Mouse (Mus musculus): ENCODE data around the gene Akip1. TPM values are rescaled to one million over a fixed set of nuclear protein-coding genes. Genes with fewer than 3 reads are reported as not detected.

Gene Akip1
- polyA plus RNA-seq, 1 experiment from 2014 or later = 17.7 TPM

DNA sequence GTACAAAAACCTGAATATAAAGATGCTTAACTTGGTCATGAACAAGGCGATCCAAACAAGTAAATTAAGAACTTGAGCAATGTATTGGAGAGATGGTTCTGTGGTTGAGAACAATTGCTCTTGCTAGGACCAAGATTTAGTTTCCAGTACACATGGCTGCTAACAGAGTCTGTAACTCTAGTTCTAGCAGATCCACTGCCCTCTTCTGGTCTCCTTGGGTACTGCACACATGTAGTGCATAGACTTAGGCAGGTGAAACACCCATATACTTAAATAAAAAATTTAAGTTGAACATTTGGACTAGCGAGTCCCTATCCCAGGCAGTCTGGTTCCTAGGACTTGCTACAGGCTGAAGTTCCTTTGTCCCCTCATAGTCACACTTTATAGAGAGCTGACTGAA is 19.1 kb downstream of the Akip1 start:
- H3K4me3 ChIP-seq (ENCODE audit: low read length) = no peak overlapping the region
- H3K36me3 ChIP-seq (ENCODE audit: control insufficient read depth, insufficient read depth, low read length) = no peaks in the 10 kb centered on the region
- H3K4me2 ChIP-seq (ENCODE audit: low read length) = no peak overlapping the region
- 98% methylated on average over 2 of the region's 2 CpGs for WGBS
- no peaks in the 10 kb centered on the region for H3K4me1 ChIP-seq (ENCODE audit: control insufficient read depth, insufficient read depth, low read depth, low read length)
- no peak for ATAC-seq
- H3K27me3 ChIP-seq (replicated peaks; ENCODE audit: control insufficient read depth, insufficient read depth, low read length) = no peaks in the 10 kb centered on the region
- no peak overlapping the region for H3K9ac ChIP-seq (ENCODE audit: low read depth, low read length)
- no peak overlapping the region for H3K27ac ChIP-seq (ENCODE audit: low read depth, low read length)
- H3K9me3 ChIP-seq (ENCODE audit: control insufficient read depth, low read length) = no peaks in the 10 kb centered on the region

DNA sequence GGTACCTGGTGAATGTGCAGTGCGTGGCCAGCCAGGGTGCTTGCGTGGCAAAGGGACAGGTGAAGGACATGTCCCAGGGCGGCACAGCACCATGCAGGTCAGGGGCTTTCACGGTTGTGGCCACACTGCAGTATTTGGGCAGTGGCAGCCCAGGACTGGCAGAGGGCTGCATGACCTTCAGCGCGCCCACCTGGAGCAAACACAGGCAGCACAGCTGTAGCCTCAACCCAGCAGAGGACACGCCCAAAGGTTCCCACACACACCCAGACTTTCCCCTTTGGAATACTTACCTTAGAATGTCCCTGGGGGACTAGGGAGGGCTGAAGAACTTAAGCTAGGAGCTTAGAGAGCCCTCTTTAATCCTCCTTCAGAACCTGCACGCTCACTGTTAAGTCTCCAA is 19.6 kb downstream of the Akip1 start:
- Histone ChIP-seq H3K9me3 (ENCODE audit: control insufficient read depth, low read length) (no peaks in the 10 kb centered on the region), H3K27ac (ENCODE audit: low read depth, low read length) (no peak overlapping the region), H3K4me3 (ENCODE audit: low read length) (no peak overlapping the region), H3K4me2 (ENCODE audit: low read length) (no peak overlapping the region), H3K27me3 (replicated peaks; ENCODE audit: control insufficient read depth, insufficient read depth, low read length) (no peaks in the 10 kb centered on the region), H3K4me1 (ENCODE audit: control insufficient read depth, insufficient read depth, low read depth, low read length) (no peaks in the 10 kb centered on the region), H3K9ac (ENCODE audit: low read depth, low read length) (no peak overlapping the region), H3K36me3 (ENCODE audit: control insufficient read depth, insufficient read depth, low read length) (no peaks in the 10 kb centered on the region)
- ATAC-seq = no peak
- 95% methylated on average over 8 of the region's 8 CpGs for WGBS

GRCm38 (mm10) chr7:109723697-109724096 is 20.2 kb downstream of the Akip1 start, which contains the start of gene BC051019:
Gene BC051019, minus strand, starts transcription at chr7:109723850.
- no peaks in the 10 kb centered on the region for H3K9me3 ChIP-seq (ENCODE audit: control insufficient read depth, low read length)
- H3K27ac ChIP-seq (ENCODE audit: low read depth, low read length) = no peak within 1 kb of the TSS
- no peak within 1 kb of the TSS for H3K9ac ChIP-seq (ENCODE audit: low read depth, low read length)
- no peak within 1 kb of the TSS for H3K4me3 ChIP-seq (ENCODE audit: low read length)
- no peak within 1 kb of the TSS for H3K4me2 ChIP-seq (ENCODE audit: low read length)
- no peaks in the 10 kb centered on the region for H3K4me1 ChIP-seq (ENCODE audit: control insufficient read depth, insufficient read depth, low read depth, low read length)
- WGBS = 98% methylated on average over 5 of the region's 5 CpGs
- H3K36me3 ChIP-seq (ENCODE audit: control insufficient read depth, insufficient read depth, low read length) = no peaks in the 10 kb centered on the region
- no peaks in the 10 kb centered on the region for H3K27me3 ChIP-seq (replicated peaks; ENCODE audit: control insufficient read depth, insufficient read depth, low read length)
- no peak for ATAC-seq

- no peak for ATAC-seq
- Histone ChIP-seq H3K4me1 (ENCODE audit: control insufficient read depth, insufficient read depth, low read depth, low read length) (no peaks in the 10 kb centered on the region), H3K9me3 (ENCODE audit: control insufficient read depth, low read length) (no peaks in the 10 kb centered on the region), H3K9ac (ENCODE audit: low read depth, low read length) (no peak within 1 kb of the TSS), H3K27me3 (replicated peaks; ENCODE audit: control insufficient read depth, insufficient read depth, low read length) (no peaks in the 10 kb centered on the region), H3K4me3 (ENCODE audit: low read length) (no peak within 1 kb of the TSS), H3K27ac (ENCODE audit: low read depth, low read length) (no peak within 1 kb of the TSS), H3K4me2 (ENCODE audit: low read length) (no peak within 1 kb of the TSS), H3K36me3 (ENCODE audit: control insufficient read depth, insufficient read depth, low read length) (peaks cover 11% of the 10 kb centered on the region)
- WGBS = 85% methylated on average over 5 of the region's 5 CpGs
These were observed 28.1 kb downstream of the Akip1 start, which contains the start of gene Ascl3 for GRCm38 (mm10) chr7:109731626-109732025. Gene Ascl3, minus strand, starts transcription at chr7:109731726.

GRCm38 (mm10) chr7:109734806-109735205 is 31.3 kb downstream of the Akip1 start:
- Histone ChIP-seq H3K9me3 (ENCODE audit: control insufficient read depth, low read length) (no peaks in the 10 kb centered on the region), H3K4me1 (ENCODE audit: control insufficient read depth, insufficient read depth, low read depth, low read length) (no peaks in the 10 kb centered on the region), H3K4me2 (ENCODE audit: low read length) (no peak overlapping the region), H3K36me3 (ENCODE audit: control insufficient read depth, insufficient read depth, low read length) (peaks cover 13% of the 10 kb centered on the region), H3K27me3 (replicated peaks; ENCODE audit: control insufficient read depth, insufficient read depth, low read length) (no peaks in the 10 kb centered on the region), H3K27ac (ENCODE audit: low read depth, low read length) (no peak overlapping the region), H3K4me3 (ENCODE audit: low read length) (no peak overlapping the region), H3K9ac (ENCODE audit: low read depth, low read length) (no peak overlapping the region)
- ATAC-seq = no peak
- 94% methylated on average over 4 of the region's 4 CpGs for WGBS

- no peaks in the 10 kb centered on the region for H3K4me1 ChIP-seq (ENCODE audit: control insufficient read depth, insufficient read depth, low read depth, low read length)
- no peak overlapping the region for H3K4me2 ChIP-seq (ENCODE audit: low read length)
- ATAC-seq = no peak
- H3K4me3 ChIP-seq (ENCODE audit: low read length) = no peak overlapping the region
- H3K9ac ChIP-seq (ENCODE audit: low read depth, low read length) = no peak overlapping the region
- H3K36me3 ChIP-seq (ENCODE audit: control insufficient read depth, insufficient read depth, low read length) = peaks cover 32% of the 10 kb centered on the region
- H3K27ac ChIP-seq (ENCODE audit: low read depth, low read length) = no peak overlapping the region
- WGBS = 92% methylated on average over 5 of the region's 5 CpGs
- no peaks in the 10 kb centered on the region for H3K27me3 ChIP-seq (replicated peaks; ENCODE audit: control insufficient read depth, insufficient read depth, low read length)
- no peaks in the 10 kb centered on the region for H3K9me3 ChIP-seq (ENCODE audit: control insufficient read depth, low read length)
These were observed 36.4 kb downstream of the Akip1 start for GRCm38 (mm10) chr7:109739822-109740370.

GRCm38 (mm10) chr7:109741060-109741459 is 37.6 kb downstream of the Akip1 start:
- WGBS = 93% methylated on average over 1 of the region's 1 CpGs
- Histone ChIP-seq H3K9ac (ENCODE audit: low read depth, low read length) (no peak overlapping the region), H3K27me3 (replicated peaks; ENCODE audit: control insufficient read depth, insufficient read depth, low read length) (no peaks in the 10 kb centered on the region), H3K9me3 (ENCODE audit: control insufficient read depth, low read length) (no peaks in the 10 kb centered on the region), H3K4me3 (ENCODE audit: low read length) (no peak overlapping the region), H3K4me2 (ENCODE audit: low read length) (no peak overlapping the region), H3K36me3 (ENCODE audit: control insufficient read depth, insufficient read depth, low read length) (peaks cover 28% of the 10 kb centered on the region), H3K27ac (ENCODE audit: low read depth, low read length) (no peak overlapping the region), H3K4me1 (ENCODE audit: control insufficient read depth, insufficient read depth, low read depth, low read length) (no peaks in the 10 kb centered on the region)
- ATAC-seq = no peak

DNA sequence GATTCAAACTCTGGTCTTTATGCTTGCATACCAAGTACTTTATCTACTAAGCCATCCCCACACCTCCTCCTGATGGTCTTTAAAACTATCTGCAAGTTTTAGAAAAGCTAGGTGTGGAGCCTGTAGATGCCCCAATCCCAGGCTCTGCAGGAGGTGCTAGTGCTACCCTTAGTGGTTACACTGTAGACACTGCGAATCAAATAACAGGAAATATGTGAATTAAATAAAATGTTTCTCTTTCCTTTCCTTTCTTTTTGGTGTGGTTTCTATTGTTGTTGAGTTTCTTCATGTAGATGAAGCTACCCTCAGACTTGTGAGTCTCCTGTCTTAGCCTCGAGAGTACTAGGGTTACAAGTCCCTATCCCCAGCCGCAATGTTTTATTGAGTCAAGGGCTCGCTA is 38.2 kb downstream of the Akip1 start:
- Histone ChIP-seq H3K4me1 (ENCODE audit: control insufficient read depth, insufficient read depth, low read depth, low read length) (no peaks in the 10 kb centered on the region), H3K4me2 (ENCODE audit: low read length) (no peak overlapping the region), H3K9ac (ENCODE audit: low read depth, low read length) (no peak overlapping the region), H3K36me3 (ENCODE audit: control insufficient read depth, insufficient read depth, low read length) (peaks cover 23% of the 10 kb centered on the region), H3K4me3 (ENCODE audit: low read length) (no peak overlapping the region), H3K9me3 (ENCODE audit: control insufficient read depth, low read length) (no peaks in the 10 kb centered on the region), H3K27ac (ENCODE audit: low read depth, low read length) (no peak overlapping the region), H3K27me3 (replicated peaks; ENCODE audit: control insufficient read depth, insufficient read depth, low read length) (no peaks in the 10 kb centered on the region)
- no peak for ATAC-seq
- 87% methylated on average over 4 of the region's 4 CpGs for WGBS

DNA sequence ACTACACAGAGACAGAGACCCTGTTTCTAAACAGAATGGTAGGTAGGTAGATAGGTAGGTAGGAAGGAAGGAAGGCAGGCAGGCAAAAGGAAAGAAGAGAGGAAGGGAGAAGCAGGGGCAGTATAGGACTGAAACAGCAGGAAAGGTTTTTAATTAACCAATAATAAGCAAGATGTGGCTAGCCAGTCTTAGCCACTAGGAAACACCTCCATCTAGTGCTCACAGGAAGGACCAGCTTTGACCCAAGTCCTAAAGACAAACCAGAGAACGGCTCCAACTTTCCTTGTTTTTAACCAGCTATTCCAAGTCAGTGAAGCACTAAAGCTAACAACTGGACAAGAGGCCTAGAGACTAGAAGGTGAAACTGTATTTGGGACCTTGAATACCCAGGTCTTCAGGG is 44.3 kb downstream of the Akip1 start:
- 56% methylated on average over 1 of the region's 1 CpGs for WGBS
- H3K9ac ChIP-seq (ENCODE audit: low read depth, low read length) = no peak overlapping the region
- H3K4me3 ChIP-seq (ENCODE audit: low read length) = no peak overlapping the region
- H3K36me3 ChIP-seq (ENCODE audit: control insufficient read depth, insufficient read depth, low read length) = peaks cover 18% of the 10 kb centered on the region
- no peak for ATAC-seq
- no peak overlapping the region for H3K27ac ChIP-seq (ENCODE audit: low read depth, low read length)
- H3K4me1 ChIP-seq (ENCODE audit: control insufficient read depth, insufficient read depth, low read depth, low read length) = peaks cover 11% of the 10 kb centered on the region
- no peaks in the 10 kb centered on the region for H3K9me3 ChIP-seq (ENCODE audit: control insufficient read depth, low read length)
- H3K27me3 ChIP-seq (replicated peaks; ENCODE audit: control insufficient read depth, insufficient read depth, low read length) = no peaks in the 10 kb centered on the region
- no peak overlapping the region for H3K4me2 ChIP-seq (ENCODE audit: low read length)
